Mouse (Mus musculus): ENCODE data around the gene Aknad1. TPM values are rescaled to one million over a fixed set of nuclear protein-coding genes. Genes with fewer than 3 reads are reported as not detected.
A peak's percentile ranks its signal among the peaks of the same experiment; 100 is the strongest.

Gene Aknad1
- polyA plus RNA-seq, 1 experiment from 2014 or later: not detected

DNA sequence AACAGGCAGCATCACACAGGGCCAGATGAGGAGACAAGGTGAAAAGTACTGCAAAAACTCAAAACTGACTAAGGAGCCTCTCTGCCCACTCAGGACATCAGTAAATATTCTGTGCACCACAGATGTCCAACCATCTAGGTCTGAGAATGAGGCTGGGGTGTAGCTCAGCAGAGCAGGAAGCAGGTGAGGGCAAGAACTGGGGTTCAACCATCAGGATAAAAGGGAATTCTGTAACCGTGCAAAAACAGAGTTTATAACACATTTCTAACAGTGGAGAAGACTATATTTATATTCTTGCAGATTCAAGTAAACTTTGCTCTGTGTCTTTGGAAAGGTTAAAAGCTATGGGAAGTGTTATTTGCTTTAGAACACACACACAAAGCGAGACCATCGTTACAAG is 19.7 kb upstream of the Aknad1 start:
- Histone ChIP-seq H3K36me3 (ENCODE audit: poor library complexity, severe bottlenecking) (0 out of 2 replicates have a peak, but pooled peaks cover 3% of the 10 kb centered on the region), H3K4me3 (peak overlapping the region; percentile 83; the same call in 1 of the 2 replicates), H3K27ac (no peak overlapping the region), H3K9me3 (replicated peaks) (no peaks in the 10 kb centered on the region), H3K4me1 (peaks cover 28% of the 10 kb centered on the region), H3K9ac (no peak overlapping the region), H3K27me3 (no peaks in the 10 kb centered on the region), H3K4me2 (peak overlapping the region; percentile 72)
- ATAC-seq: no peak
- 84% methylated on average over 3 of the region's 3 CpGs for WGBS

- Histone ChIP-seq H3K4me3 (peak overlapping the region; percentile 83), H3K4me2 (peak overlapping the region; percentile 72), H3K27me3 (no peaks in the 10 kb centered on the region), H3K9me3 (replicated peaks) (no peaks in the 10 kb centered on the region), H3K9ac (peak overlapping the region; percentile 88), H3K27ac (peak overlapping the region; percentile 88), H3K4me1 (peaks cover 28% of the 10 kb centered on the region), H3K36me3 (ENCODE audit: poor library complexity, severe bottlenecking) (0 out of 2 replicates have a peak, but pooled peaks cover 2% of the 10 kb centered on the region)
- under 1% methylated on average over 43 of the region's 44 CpGs for WGBS
- ATAC-seq: no peak
These were observed 18.1 kb upstream of the Aknad1 start for GRCm38 (mm10) chr3:108721076-108721991.

GRCm38 (mm10) chr3:108722036-108722872 is 17.2 kb upstream of the Aknad1 start, which contains the start of gene Gpsm2:
Gene Gpsm2 (minus strand): TSS chr3:108722309.
- no peaks in the 10 kb centered on the region for H3K36me3 ChIP-seq (ENCODE audit: poor library complexity, severe bottlenecking)

GRCm38 (mm10) chr3:108726413-108726812 is 13.0 kb upstream of the Aknad1 start:
- Histone ChIP-seq H3K27me3 (no peaks in the 10 kb centered on the region), H3K4me2 (no peak overlapping the region), H3K36me3 (ENCODE audit: poor library complexity, severe bottlenecking) (no peaks in the 10 kb centered on the region), H3K4me3 (no peak overlapping the region), H3K9ac (no peak overlapping the region), H3K27ac (no peak overlapping the region), H3K9me3 (replicated peaks) (no peaks in the 10 kb centered on the region), H3K4me1 (peaks cover 7% of the 10 kb centered on the region; the same call in 1 of the 2 replicates)
- ATAC-seq: no peak
- 91% methylated on average over 7 of the region's 7 CpGs for WGBS

More at GRCm38 (mm10) chr3:108722036-108722872, 17.2 kb upstream of the Aknad1 start, which contains the start of gene Gpsm2:
- Histone ChIP-seq H3K27ac (peak within 1 kb of the TSS; percentile 88), H3K4me3 (peak within 1 kb of the TSS; percentile 83), H3K27me3 (no peaks in the 10 kb centered on the region), H3K9ac (peak within 1 kb of the TSS; percentile 88), H3K4me2 (peak within 1 kb of the TSS; percentile 72), H3K9me3 (replicated peaks) (no peaks in the 10 kb centered on the region), H3K4me1 (peaks cover 28% of the 10 kb centered on the region)
- 1% methylated on average over 48 of the region's 53 CpGs for WGBS
- ATAC-seq: peak; percentile 98

GRCm38 (mm10) chr3:108727344-108727743 is 12.1 kb upstream of the Aknad1 start:
- no peak for ATAC-seq
- no peak overlapping the region for H3K4me3 ChIP-seq
- no peaks in the 10 kb centered on the region for H3K27me3 ChIP-seq
- H3K36me3 ChIP-seq (ENCODE audit: poor library complexity, severe bottlenecking): no peaks in the 10 kb centered on the region
- no peak overlapping the region for H3K27ac ChIP-seq
- H3K9me3 ChIP-seq (replicated peaks): no peaks in the 10 kb centered on the region
- H3K4me2 ChIP-seq: no peak overlapping the region
- H3K9ac ChIP-seq: no peak overlapping the region
- peaks cover 7% of the 10 kb centered on the region; the same call in 1 of the 2 replicates for H3K4me1 ChIP-seq

DNA sequence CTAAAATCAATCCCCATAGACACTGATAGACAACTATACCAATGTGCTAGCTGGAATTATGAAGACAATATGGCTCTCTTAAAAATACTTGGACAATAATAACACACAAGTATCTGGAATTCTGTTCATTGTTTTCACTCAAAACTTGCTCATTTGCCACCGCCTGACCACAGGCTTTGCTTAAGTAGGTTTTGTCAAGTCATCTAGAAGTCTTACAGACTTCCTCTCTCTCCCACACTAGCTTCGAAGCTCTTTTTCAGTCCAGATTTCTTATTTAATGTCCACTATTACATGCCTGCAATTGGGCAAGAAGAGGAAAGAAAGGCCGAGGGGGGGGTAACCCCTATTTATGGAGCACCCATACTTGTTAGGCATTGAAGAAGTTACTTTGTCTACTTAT is 11.7 kb upstream of the Aknad1 start:
- Histone ChIP-seq H3K4me2 (no peak overlapping the region), H3K27ac (no peak overlapping the region), H3K9ac (no peak overlapping the region), H3K4me1 (peaks cover 4% of the 10 kb centered on the region; the same call in 1 of the 2 replicates), H3K9me3 (replicated peaks) (no peaks in the 10 kb centered on the region), H3K4me3 (no peak overlapping the region), H3K36me3 (ENCODE audit: poor library complexity, severe bottlenecking) (no peaks in the 10 kb centered on the region), H3K27me3 (no peaks in the 10 kb centered on the region)
- WGBS: 86% methylated on average over 3 of the region's 3 CpGs
- ATAC-seq: no peak

DNA sequence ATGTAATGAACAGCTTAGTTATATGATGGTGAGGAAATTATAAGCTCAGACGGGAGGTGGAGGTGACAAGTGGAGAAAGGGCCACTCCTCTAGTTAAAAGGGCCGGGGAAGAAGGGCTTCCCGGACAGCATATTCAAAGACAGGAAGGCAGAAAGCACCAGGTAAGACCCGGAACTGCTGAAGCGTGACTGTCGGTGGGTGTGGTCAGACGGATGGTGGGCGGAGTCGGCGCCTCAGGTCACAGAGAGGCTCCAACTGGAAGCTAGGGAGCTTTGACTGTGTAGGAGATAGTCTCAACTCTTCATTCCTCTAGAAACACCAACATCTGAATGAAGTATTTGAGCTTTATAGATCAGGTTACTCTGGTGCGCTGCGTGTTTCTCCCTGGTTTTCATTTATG is 9.1 kb upstream of the Aknad1 start:
- no peak for ATAC-seq
- Histone ChIP-seq H3K4me3 (no peak overlapping the region), H3K4me2 (no peak overlapping the region), H3K27me3 (no peaks in the 10 kb centered on the region), H3K27ac (no peak overlapping the region), H3K4me1 (no peaks in the 10 kb centered on the region), H3K9me3 (replicated peaks) (no peaks in the 10 kb centered on the region), H3K9ac (no peak overlapping the region), H3K36me3 (ENCODE audit: poor library complexity, severe bottlenecking) (no peaks in the 10 kb centered on the region)
- WGBS: 46% methylated on average over 12 of the region's 12 CpGs

GRCm38 (mm10) chr3:108737761-108738160 is 1.7 kb upstream of the Aknad1 start:
- 95% methylated on average over 3 of the region's 3 CpGs for WGBS
- ATAC-seq: no peak
- H3K4me3 ChIP-seq: no peak overlapping the region
- no peak overlapping the region for H3K27ac ChIP-seq
- H3K4me1 ChIP-seq: no peaks in the 10 kb centered on the region
- no peaks in the 10 kb centered on the region for H3K9me3 ChIP-seq (replicated peaks)
- H3K36me3 ChIP-seq (ENCODE audit: poor library complexity, severe bottlenecking): no peaks in the 10 kb centered on the region
- H3K4me2 ChIP-seq: no peak overlapping the region
- H3K9ac ChIP-seq: no peak overlapping the region
- no peaks in the 10 kb centered on the region for H3K27me3 ChIP-seq

DNA sequence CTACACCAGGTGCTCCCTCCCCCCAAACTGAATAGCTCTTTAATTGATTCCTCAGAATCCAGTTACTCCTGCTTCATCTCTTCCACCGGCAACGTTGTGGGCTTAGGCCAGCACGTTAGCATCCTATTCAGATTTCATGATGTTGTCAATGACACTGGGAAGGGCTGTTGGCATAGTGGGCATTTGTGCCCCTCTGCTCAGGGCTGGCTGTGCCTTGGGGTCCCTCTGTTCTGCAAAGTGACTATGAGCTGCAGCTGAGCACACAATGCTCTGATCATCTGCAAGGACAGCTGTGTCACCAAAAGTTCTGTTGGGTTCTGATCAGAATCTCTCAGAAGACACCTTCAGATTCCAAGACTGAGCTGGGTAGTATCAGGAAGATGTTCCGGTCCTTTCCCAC is 4.6 kb downstream of the Aknad1 start:
- H3K4me1 ChIP-seq: no peaks in the 10 kb centered on the region
- H3K27me3 ChIP-seq: no peaks in the 10 kb centered on the region
- no peak overlapping the region for H3K4me2 ChIP-seq
- no peak overlapping the region for H3K4me3 ChIP-seq
- ATAC-seq: no peak
- no peak overlapping the region for H3K27ac ChIP-seq
- H3K9ac ChIP-seq: no peak overlapping the region
- 85% methylated on average over 4 of the region's 4 CpGs for WGBS
- no peaks in the 10 kb centered on the region for H3K9me3 ChIP-seq (replicated peaks)
- H3K36me3 ChIP-seq (ENCODE audit: poor library complexity, severe bottlenecking): no peaks in the 10 kb centered on the region

- Histone ChIP-seq H3K9ac (no peak overlapping the region), H3K4me3 (no peak overlapping the region), H3K9me3 (replicated peaks) (no peaks in the 10 kb centered on the region), H3K4me1 (no peaks in the 10 kb centered on the region), H3K36me3 (ENCODE audit: poor library complexity, severe bottlenecking) (no peaks in the 10 kb centered on the region), H3K27me3 (no peaks in the 10 kb centered on the region), H3K4me2 (no peak overlapping the region), H3K27ac (no peak overlapping the region)
- no peak for ATAC-seq
- 80% methylated on average over 6 of the region's 6 CpGs for WGBS
These were observed 11.6 kb downstream of the Aknad1 start for GRCm38 (mm10) chr3:108751061-108751460.

DNA sequence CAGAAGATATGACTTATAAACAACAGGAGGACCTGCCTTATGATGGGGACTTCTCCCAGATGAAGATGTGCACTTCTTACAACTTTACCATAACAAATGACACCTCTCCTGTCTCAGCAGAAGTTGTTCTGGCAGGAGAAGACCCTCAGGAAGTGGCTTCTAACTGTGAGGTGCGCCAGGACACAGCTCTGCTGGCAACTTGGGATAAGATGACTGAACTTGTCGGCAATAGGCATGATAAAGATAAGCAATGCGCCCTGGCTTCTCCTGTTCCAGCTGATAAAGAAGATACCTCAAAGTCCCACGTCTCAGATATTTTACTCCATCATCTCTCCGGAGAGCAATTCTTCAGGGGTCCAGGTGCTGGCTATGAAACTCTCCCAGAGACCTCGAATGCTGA is 12.2 kb downstream of the Aknad1 start:
- H3K27me3 ChIP-seq: no peaks in the 10 kb centered on the region
- no peaks in the 10 kb centered on the region for H3K36me3 ChIP-seq (ENCODE audit: poor library complexity, severe bottlenecking)
- H3K4me1 ChIP-seq: no peaks in the 10 kb centered on the region
- ATAC-seq: no peak
- H3K9me3 ChIP-seq (replicated peaks): no peaks in the 10 kb centered on the region
- no peak overlapping the region for H3K4me2 ChIP-seq
- no peak overlapping the region for H3K27ac ChIP-seq
- no peak overlapping the region for H3K4me3 ChIP-seq
- WGBS: 88% methylated on average over 6 of the region's 6 CpGs
- H3K9ac ChIP-seq: no peak overlapping the region

- Histone ChIP-seq H3K36me3 (ENCODE audit: poor library complexity, severe bottlenecking) (no peaks in the 10 kb centered on the region), H3K9me3 (replicated peaks) (no peaks in the 10 kb centered on the region), H3K27ac (no peak overlapping the region), H3K4me3 (no peak overlapping the region), H3K27me3 (no peaks in the 10 kb centered on the region), H3K9ac (no peak overlapping the region), H3K4me2 (no peak overlapping the region), H3K4me1 (peaks cover 5% of the 10 kb centered on the region; the same call in 1 of the 2 replicates)
- no peak for ATAC-seq
- WGBS: 88% methylated on average over 1 of the region's 1 CpGs
These were observed 15.1 kb downstream of the Aknad1 start for GRCm38 (mm10) chr3:108754541-108754940.
